Mouse (Mus musculus): ENCODE measurements around the gene Sirt2.
A peak's percentile ranks its signal among the peaks of the same experiment; 100 is the strongest.

Sirt2 gene

DNA sequence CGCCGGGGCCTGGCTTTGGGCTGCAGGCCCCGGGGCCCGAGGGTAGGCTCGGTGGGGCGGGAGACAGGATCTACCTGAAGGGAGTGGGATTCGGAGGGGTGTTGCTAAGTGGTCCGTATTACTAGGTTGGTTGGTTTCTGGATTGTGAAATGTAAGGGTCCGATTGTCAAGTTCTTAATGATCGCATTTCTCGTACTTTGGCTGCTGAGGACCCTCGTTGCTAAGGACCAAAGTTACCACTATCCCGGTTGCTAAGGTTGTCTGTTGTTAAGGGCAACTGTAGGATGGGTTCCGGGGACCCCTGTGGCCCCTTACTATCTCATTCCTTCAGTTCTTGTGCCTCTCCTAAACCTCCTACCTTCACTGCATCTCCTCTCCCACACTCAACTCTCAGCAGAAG, 375 bp downstream of the Sirt2 start:
- peak; percentile 24 for DNase-seq (ENCODE audit: low read depth)

DNA sequence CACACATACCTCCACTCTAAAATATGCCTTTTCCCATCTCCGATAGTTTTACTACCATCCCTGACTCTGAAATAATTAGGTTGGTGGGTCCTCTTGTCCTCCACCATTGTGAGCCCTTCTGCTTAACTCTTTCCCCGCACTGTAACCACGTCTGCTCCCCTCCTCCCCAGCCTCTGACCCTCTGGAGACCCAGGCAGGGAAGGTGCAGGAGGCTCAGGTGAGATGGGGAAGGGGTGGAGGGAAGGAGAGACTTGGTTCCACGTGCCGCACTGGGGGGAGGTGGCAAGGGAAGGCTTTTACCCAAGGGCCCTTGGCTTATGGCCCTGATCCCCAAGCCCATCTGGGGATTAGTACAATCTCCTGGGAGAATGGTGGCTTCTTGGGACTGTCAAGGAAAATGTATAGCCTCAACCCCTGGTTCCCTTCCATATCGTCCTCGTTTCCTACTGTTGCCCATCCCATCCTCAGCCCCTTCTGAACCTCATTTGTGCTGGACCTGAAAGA, 979 bp downstream of the Sirt2 start, which contains the start of gene Nfkbib:
TSS of gene Nfkbib (minus strand) at position 51 of the 504 bp plus-strand sequence.
- DNase-seq (ENCODE audit: low read depth): no peak

DNA sequence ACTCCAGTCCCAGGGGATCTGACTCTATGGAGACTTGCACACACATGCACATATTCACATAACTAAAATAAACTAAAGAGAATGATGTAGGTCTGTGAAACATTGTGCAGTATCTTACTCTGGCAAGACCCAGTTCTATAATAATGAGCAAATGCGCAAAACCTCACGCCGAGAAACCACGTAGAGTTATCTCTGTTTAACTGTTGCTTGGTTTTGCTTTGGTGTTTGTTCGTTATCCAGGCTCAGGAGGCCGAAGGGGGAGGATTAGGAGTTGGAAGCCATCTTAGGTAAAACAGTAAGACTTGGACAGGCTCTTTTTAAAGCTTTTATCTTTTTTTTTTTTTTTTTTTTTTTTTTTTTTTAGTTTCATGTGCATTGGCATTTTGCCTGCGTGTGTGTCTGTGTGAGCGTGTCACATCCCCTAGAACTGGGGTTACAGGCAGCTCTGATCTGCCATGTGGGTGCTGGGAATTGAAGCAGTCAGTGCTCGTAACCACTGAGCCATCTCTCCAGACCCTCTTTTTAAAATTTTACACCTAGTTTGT, 3.0 kb downstream of the Sirt2 start:
- DNase-seq (ENCODE audit: low read depth): no peak

DNA sequence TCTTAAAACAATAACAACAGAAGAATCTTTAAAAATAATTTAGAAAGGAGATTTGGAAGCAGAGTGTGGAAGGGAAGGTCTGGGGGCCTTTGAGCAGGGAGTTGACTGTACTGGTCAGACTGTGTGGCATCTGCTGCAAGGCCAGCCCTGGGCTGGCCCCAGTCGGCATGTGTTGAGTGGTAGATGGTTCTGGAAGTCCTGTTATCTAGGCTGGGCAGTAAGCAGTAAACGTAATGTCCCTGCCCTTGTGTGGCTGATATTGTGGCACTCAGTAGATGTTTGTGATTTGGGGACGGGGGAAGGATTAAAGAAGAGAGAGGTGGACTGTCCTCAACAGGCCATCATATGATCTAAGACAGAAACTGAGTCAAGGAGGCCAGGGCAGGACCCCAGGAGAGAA, 3.8 kb downstream of the Sirt2 start:
- DNase-seq (ENCODE audit: low read depth): no peak

DNA sequence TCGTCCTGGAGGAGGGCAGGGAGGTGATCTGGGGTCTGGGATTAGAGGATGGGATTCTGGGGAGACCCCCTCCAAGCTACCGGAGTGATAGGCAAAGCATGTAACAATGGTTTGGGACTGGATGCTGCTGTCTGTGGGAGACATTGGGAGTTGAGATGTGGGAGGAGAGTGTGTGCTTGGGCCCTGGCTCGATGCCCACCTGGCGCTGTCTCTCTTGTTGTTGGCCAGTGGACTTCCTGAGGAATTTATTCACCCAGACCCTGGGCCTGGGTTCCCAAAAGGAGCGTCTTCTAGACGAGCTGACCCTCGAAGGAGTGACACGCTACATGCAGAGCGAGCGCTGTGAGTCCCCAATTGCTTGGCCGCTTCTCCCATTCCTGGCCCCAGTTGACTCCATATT, 5.3 kb downstream of the Sirt2 start:
- DNase-seq (ENCODE audit: low read depth): no peak

DNA sequence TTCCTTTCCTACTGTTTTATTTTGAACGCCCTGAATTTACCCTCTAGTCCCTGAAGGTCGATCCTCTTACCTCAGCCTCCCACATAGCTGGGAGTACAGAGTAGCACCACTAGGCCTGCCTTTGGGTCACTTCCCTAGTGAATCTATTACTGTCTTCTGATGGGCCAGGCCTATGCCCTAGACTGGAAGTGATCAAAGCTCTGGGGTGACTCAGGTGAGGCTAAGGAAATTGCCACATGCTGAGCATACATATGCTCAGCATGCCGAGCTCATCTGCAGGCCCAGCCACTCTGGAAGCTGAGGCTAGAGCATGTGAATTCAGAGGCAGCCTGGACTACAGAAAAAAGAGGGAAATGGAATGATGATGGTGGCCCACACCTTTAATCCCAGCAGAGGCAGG, 6.6 kb downstream of the Sirt2 start:
- no peak for DNase-seq (ENCODE audit: low read depth)

DNA sequence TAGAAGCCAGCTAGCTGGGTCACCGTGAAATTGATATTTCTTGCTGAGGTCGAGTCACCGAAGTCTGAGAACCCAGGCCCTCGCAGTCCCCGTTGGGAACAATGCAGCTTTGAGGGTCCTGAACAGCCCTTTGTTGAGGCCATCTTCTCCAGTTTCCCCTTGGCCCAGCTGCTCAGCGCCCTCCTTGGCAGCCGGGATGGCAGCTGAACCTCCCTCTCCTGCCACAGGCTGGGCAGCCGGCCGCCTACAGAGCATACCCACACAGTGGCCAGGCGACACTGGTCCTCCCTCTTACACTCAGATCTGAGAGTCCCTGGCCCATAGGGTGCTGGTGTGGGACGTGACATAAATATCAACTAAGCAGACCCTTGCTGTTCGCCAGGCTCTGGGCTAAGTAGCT, 7.6 kb downstream of the Sirt2 start:
- DNase-seq (ENCODE audit: low read depth): no peak

DNA sequence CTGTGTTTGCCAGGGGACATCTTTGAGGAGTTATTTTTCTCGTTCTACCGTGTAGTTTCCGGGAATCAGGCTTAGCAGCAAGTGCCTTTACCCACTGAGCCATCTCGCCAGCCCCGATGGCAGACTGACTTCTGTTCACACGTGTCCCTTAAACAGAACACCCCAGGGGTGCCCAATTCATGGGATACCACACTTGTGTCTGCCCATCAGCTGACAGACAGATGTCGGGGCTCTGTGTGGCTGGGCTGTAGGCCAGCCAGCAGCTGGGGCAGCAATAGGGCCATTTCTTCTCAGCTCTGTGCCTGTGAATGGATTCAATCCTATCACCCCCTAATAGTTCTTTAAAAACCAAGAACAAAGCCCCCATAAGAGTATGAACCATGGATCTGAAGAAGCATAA, 8.6 kb downstream of the Sirt2 start:
- DNase-seq (ENCODE audit: low read depth): no peak

DNA sequence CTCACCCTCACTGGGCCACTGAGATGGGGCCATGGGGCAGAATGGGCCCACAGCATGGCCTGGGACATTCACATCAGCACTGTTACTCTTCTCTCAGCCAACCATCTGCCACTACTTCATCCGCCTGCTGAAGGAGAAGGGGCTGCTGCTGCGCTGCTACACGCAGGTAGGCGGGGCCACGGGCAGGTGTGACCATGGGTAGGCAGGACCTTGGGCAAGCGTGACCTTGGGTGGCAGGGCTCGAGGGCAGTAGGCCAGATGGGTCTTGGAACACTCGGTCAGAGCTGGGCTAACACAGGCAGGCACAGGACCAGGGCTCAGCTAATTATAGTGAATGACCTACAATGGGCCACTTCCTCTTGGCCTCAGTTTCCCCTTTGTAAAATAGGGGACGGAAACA, 12.3 kb downstream of the Sirt2 start:
- no peak for DNase-seq (ENCODE audit: low read depth)

DNA sequence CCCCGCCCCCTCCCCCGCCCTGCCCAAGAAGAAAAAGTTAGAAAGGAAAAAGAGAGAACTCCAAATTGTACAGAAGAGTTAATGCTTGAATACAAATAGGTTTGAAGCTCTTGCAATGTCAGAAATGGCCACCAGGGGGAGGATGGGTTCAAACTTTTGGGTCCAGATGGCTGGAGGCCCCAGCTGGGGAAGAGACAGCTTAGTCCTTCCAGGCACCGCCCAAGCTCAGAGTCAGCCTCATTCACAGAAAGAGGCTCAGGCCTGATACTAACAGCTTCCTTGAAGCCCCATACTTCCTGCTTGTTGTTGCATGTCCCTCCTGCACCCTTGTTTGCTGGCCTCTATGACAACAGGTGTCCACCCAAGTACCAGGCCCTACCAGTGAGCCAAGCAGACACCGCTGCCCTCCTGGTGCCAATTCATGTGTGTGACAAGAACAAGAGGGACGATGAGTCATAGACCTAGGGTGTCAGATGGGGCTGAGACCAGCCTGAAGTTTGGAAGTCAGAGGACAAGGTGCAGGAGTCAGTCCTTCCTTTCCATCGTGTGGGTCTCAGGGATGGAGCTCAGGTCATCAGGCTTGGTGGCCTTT, 13.6 kb downstream of the Sirt2 start:
- DNase-seq (ENCODE audit: low read depth): peak; percentile 98

DNA sequence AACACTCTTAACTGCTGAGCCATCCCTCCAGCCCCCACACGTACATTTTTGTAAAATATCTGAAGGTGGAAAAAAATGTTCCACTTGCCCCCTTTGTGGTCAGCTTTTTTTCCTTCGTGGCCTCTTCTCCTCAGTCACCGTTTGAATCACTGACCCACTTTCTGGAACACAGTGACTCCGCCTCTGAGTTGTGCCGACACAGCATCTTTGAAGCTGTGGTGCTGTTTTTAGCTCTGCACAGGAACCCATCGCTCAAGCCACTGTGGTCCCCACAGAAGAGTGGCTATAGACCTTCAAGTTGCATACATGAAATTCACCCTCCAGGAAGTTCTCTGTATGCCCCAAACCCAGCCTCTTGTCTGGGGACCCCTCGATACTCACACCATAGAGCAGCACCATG, 14.3 kb downstream of the Sirt2 start:
- no peak for DNase-seq (ENCODE audit: low read depth)

DNA sequence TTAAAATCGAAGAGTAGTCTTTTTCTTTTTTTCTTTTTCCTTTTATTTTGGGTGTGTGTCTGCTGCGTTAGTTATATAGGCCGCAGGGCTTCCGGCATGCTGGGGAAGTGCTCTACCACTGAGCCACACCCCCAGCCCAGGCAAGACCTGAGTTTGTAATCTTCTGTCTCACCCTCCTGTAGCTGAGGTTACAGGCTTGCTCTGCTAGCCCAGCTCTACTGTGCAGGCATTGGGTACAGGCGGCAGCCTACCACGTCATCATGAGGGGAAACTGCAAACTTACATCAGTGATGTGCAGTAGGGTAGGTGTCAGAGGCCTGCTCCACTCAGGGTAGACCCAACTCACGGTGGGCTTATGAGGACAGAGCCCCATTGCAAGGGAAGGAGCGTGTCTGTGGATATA, 14.7 kb downstream of the Sirt2 start:
- no peak for DNase-seq (ENCODE audit: low read depth)

DNA sequence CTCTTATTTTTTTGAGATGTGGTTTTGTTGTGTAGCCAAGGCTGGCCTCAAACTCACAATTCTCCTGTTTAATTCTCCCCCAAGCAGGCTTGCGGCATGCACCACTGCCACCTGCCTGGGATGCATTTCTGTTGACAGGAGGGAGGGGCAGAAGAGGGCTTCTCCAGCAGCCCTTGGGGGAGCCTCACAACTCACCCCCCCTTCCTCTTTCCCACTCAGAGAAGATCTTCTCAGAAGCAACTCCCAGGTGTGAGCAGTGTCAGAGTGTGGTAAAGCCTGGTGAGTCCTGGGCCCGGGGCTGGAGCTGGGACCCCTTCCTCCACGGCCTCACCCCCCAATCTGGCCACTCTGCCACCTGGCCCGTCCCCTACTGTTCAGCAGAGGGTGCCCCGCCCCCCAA, 18.6 kb downstream of the Sirt2 start:
- DNase-seq (ENCODE audit: low read depth): no peak

DNA sequence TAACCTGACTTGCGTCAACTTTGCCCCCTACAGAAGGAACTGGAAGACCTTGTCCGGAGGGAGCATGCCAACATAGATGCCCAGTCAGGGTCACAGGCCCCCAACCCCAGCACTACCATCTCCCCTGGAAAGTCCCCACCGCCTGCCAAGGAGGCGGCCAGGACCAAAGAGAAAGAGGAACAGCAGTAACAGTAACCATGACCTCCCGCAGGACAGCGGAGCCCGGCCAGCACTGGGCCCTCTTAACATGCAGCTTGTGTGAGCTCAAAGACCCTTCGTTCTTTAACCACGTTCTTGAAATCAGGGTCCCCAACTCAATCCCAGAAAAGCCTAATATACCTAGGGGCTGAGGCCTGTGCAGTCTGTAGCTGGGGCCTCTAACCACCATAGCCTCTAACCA, 21.3 kb downstream of the Sirt2 start:
- no peak for DNase-seq (ENCODE audit: low read depth)

DNA sequence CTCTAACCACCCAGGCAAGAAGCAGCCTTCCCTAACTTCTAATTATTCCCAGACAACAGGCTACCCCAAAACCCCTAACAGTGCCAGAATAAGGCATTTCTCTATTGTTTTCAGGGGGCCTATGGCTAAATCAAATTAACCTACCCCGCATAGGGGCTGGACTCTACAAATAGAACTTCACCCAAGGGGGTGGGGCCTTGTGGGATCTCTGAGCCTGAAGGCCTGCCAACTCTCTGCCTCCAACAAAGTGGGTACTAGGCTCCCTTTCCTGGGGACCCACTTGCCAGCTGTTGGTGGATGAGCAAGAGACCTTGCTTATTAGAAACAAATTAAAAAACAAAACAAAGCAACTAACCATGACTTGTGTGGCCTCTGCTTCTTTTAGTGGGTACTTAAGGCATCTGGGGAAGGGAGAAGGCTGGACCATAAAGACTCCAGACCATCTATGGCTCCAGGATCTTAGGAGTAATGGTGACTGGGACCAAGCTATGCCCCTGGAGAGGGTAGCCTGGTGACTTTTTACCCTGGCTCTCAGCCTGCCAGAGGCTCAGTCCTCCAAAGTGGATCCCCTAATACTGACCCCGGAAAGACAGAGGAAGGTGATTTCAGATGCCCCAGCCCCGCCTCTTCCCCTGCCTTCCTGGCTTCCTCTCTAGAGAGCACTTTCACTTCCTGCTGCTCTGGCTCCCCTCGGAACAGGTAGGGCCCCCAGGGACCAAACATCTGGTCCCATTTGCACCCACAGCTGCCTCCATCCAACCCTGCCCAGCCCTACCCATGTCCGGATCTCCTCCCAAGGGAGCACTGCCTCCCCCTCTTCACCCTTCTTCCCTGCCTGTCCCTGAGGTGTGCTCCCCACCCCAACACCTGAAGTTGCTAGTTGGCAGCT, 22.0 kb downstream of the Sirt2 start, which contains the start of gene Rinl:
TSS of gene Rinl (plus strand) at position 663 of the 889 bp plus-strand sequence.
- no peak for DNase-seq (ENCODE audit: low read depth)

DNA sequence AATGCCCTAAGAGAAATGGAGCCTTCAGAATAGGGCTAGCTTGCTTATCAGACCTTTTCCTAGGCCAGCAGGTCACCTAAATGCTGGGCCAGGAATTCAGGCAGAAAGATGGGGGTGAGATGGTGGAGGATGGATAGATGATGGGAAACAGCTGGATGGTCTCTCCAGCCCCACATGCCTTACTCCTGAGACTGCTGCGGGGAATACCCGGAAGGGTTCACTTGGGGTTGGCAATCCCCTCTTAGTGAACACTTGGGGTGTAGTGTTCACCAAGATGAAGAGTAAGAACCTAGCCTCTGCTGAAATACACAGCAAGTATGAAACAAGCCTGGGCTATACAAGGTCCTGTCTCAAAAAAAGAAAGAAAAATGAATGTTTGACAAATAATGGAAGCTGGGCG, 22.7 kb downstream of the Sirt2 start:
- peak; percentile 57 for DNase-seq (ENCODE audit: low read depth)

DNA sequence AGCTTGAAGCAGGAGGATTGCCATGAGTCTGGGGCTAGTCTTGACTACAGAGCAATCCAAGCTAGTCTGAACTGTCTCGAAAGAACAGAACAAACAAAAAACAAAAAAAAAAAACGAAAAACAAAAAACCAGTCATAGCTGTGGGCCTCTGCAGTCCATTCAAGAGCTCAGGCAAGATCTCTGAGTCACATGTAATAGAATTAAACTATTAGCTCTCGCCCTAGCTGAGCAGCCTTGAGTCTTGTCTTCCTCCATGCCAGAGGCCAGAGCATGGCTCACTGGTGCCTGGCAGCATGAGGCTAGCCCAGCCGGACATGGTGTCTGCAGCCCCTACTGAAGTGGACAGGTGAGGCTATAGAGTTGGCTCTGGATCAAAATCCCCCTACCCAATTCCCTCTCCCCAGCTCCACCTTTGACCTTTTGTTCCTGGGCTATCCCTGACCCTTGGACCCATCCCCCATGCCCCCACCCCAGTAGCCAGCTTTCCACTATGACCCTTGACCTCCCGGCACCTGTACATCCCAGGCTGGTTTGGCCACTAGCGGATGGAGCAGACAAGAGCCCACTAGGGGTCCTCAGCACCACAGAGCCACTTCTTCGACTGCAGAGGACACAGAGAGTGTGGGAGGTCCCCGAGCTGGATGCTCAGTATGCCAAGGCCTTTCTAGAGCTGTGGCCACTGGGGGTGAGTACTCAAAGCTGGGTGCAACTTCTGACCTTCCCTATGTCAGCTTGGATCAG, 23.7 kb downstream of the Sirt2 start:
- peak; percentile 69 for DNase-seq (ENCODE audit: low read depth)

DNA sequence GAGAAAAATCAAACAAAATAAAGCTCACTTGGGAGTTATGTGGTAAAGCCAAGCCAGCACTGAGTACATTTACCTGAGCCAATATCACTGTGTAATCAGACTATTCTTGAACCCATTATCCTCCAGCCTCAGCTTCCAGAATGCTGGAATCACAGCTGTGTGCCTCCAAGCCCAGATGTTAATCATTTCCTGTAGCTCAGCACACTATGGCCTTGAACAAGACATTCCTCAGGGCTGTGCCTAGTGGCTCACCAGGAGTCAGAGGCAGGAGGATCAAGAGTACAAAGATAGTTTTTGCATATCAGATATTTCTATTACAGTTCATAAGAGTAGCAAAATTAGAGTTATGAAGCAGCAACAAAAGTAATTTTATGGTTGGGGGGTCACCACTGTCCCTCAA, 25.2 kb downstream of the Sirt2 start:
- DNase-seq (ENCODE audit: low read depth): no peak

DNA sequence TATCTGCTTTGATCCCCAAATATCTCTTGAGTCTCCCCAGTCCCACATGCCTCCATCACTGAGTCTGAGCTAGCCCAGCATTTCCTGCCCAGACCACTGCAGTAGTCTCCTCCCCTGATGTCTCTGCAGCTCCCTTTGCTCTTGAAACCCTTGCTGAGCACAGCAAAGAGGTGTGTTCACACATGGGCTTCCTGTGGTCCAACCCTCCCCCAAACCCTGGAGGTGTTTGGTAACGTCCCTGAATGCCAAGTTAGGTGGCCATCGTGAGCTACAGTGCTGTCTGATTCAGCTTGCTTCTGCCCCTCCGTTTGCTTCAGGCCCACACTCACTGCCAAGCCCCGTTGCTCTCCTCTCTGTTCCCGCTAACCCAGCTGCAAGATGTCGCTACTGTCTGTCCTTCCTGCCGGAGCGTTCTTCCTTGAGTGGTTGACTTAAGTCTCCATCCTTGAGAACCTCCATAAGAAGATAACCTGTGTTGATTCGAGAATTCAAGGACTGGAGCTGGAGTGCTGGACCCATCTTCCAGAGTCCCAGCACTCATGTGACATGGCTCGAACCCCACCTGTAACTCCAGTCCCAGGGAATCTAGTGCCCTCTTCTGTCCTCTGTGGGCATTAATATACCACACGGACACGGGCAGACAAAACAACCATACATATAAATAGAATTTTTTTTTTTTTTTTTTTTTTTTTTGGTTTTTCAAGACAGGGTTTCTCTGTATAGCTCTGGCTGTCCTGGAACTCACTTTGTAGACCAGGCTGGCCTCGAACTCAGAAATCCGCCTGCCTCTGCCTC, 26.1 kb downstream of the Sirt2 start:
- no peak for DNase-seq (ENCODE audit: low read depth)

DNA sequence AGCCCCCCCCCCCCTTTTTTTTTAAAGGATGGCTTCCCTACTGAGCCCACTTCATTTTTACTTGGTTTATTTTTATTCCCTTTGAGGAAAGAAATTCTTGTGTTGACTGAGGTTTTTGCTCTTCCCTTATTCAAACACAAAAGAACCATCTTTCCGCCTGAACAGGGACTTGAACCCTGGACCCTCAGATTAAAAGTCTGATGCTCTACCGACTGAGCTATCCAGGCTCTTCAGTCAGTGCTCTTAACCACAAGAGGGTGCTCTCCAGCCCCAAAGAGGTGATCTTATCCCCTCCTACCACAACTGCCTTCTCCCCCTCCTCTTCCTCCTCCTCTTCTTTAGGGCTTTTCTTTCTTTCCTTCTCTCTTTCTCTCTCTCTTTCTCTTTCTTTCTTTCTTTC, 27.3 kb downstream of the Sirt2 start:
- DNase-seq (ENCODE audit: low read depth): peak; percentile 50

DNA sequence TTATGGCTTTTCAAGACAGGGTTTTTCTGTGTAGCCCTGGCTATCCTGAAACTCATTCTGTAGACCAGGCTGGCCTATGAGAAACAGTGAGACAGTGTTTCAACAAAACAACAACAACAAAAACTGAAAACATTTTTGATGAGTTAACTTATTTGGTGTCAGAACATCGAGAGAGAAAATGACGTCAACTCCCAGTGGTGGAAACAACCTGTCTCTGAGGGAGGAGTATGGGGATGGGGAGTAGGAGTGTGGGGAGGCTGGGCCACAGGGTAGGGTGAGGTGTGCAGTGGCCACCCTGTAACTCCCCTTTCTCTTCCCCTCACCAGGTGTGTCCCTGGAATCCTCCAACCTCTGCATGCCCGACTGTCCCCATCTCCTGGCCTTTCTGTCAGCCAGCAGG, 28.0 kb downstream of the Sirt2 start:
- no peak for DNase-seq (ENCODE audit: low read depth)

DNA sequence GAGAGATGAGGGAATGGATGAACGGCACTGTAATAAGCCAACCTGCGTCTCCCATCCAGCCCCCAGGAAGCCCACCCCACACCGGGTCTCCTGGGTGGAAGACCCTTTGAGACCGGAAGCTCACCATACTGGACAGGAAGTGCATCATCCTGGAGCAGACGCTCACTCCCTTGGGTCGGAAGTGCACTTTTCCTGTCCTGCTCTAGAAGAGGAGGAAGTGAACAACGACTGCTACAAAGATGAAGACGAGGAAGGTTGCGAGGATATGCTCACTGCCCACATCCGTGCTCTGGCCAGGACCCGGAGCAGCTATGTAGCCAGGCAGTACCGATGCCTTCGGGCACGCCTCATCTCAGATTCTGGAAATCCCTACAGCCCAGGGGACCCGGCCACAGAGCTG, 29.3 kb downstream of the Sirt2 start:
- DNase-seq (ENCODE audit: low read depth): no peak
